Mouse (Mus musculus): Measurements from ENCODE around the gene Gna11. TPM values are rescaled to one million over a fixed set of nuclear protein-coding genes. Genes with fewer than 3 reads are reported as not detected.
A peak's percentile ranks its signal among the peaks of the same experiment; 100 is the strongest.

The Gna11 gene
- polyA plus RNA-seq, 1 experiment from 2014 or later, result 91.5 TPM

GRCm38 (mm10) chr10:81505016-81505664, 39.9 kb downstream of the Gna11 start:
- Histone ChIP-seq H3K27ac (no peak overlapping the region), H3K4me1 (peaks cover 6% of the 10 kb centered on the region), H3K4me3 (no peak overlapping the region), H3K27me3 (ENCODE audit: low read depth, poor library complexity, severe bottlenecking) (peaks cover 12% of the 10 kb centered on the region), H3K9me3 (replicated peaks) (no peaks in the 10 kb centered on the region), H3K36me3 (no peaks in the 10 kb centered on the region)
- no peak for DNase-seq (ENCODE audit: low spot score)
- 80% methylated on average over 15 of the region's 15 CpGs for WGBS

GRCm38 (mm10) chr10:81502658-81503057, 42.3 kb downstream of the Gna11 start:
- H3K9me3 ChIP-seq (replicated peaks), result no peaks in the 10 kb centered on the region
- 0 out of 2 replicates have a peak overlapping the region, but pooled peaks have one; percentile 26 for H3K27ac ChIP-seq
- H3K36me3 ChIP-seq, result no peaks in the 10 kb centered on the region
- DNase-seq (ENCODE audit: low spot score), result peak; percentile 95
- H3K27me3 ChIP-seq (ENCODE audit: low read depth, poor library complexity, severe bottlenecking), result peaks cover 12% of the 10 kb centered on the region
- peak overlapping the region; percentile 43 for H3K4me3 ChIP-seq
- peaks cover 20% of the 10 kb centered on the region for H3K4me1 ChIP-seq
- WGBS, result 10% methylated on average over 36 of the region's 36 CpGs

GRCm38 (mm10) chr10:81501863-81502262, 43.1 kb downstream of the Gna11 start:
- DNase-seq (ENCODE audit: low spot score), result no peak
- no peak overlapping the region for H3K4me3 ChIP-seq
- H3K9me3 ChIP-seq (replicated peaks), result no peaks in the 10 kb centered on the region
- WGBS, result 85% methylated on average over 5 of the region's 5 CpGs
- H3K4me1 ChIP-seq, result peaks cover 25% of the 10 kb centered on the region
- H3K27me3 ChIP-seq (ENCODE audit: low read depth, poor library complexity, severe bottlenecking), result peaks cover 12% of the 10 kb centered on the region
- no peak overlapping the region for H3K27ac ChIP-seq
- H3K36me3 ChIP-seq, result no peaks in the 10 kb centered on the region

GRCm38 (mm10) chr10:81500032-81500431, 45.0 kb downstream of the Gna11 start, which contains the start of gene S1pr4:
S1pr4 (minus strand) TSS chr10:81500132.
- WGBS, result 82% methylated on average over 3 of the region's 3 CpGs
- H3K27ac ChIP-seq, result peak within 1 kb of the TSS; percentile 64; the same call in 1 of the 2 replicates
- DNase-seq (ENCODE audit: low spot score), result no peak

GRCm38 (mm10) chr10:81499250-81499901, 45.6 kb downstream of the Gna11 start:
- peaks cover 41% of the 10 kb centered on the region for H3K4me1 ChIP-seq
- no peak for DNase-seq (ENCODE audit: low spot score)
- no peaks in the 10 kb centered on the region for H3K9me3 ChIP-seq (replicated peaks)
- peaks cover 12% of the 10 kb centered on the region for H3K27me3 ChIP-seq (ENCODE audit: low read depth, poor library complexity, severe bottlenecking)
- peak overlapping the region; percentile 64; the same call in 1 of the 2 replicates for H3K27ac ChIP-seq
- WGBS, result 75% methylated on average over 23 of the region's 23 CpGs
- H3K4me3 ChIP-seq, result 0 out of 2 replicates have a peak overlapping the region, but pooled peaks have one; percentile 10
- H3K36me3 ChIP-seq, result 0 out of 2 replicates have a peak, but pooled peaks cover 4% of the 10 kb centered on the region

More at GRCm38 (mm10) chr10:81500032-81500431, 45.0 kb downstream of the Gna11 start, which contains the start of gene S1pr4:
- Histone ChIP-seq H3K9me3 (replicated peaks) (no peaks in the 10 kb centered on the region), H3K36me3 (no peaks in the 10 kb centered on the region), H3K4me1 (peaks cover 34% of the 10 kb centered on the region), H3K27me3 (ENCODE audit: low read depth, poor library complexity, severe bottlenecking) (peaks cover 12% of the 10 kb centered on the region), H3K4me3 (0 out of 2 replicates have a peak within 1 kb of the TSS, but pooled peaks have one; percentile 10)

GRCm38 (mm10) chr10:81498316-81499249, 46.4 kb downstream of the Gna11 start:
- no peak for DNase-seq (ENCODE audit: low spot score)

GRCm38 (mm10) chr10:81497401-81498270, 47.4 kb downstream of the Gna11 start:
- H3K36me3 ChIP-seq, result peaks cover 21% of the 10 kb centered on the region
- H3K4me3 ChIP-seq, result peak overlapping the region; percentile 90; the same call in 1 of the 2 replicates
- WGBS, result 88% methylated on average over 17 of the region's 17 CpGs
- no peak for DNase-seq (ENCODE audit: low spot score)
- peaks cover 43% of the 10 kb centered on the region for H3K4me1 ChIP-seq
- no peaks in the 10 kb centered on the region for H3K9me3 ChIP-seq (replicated peaks)
- peak overlapping the region; percentile 87; the same call in 1 of the 2 replicates for H3K27ac ChIP-seq
- no peaks in the 10 kb centered on the region for H3K27me3 ChIP-seq (ENCODE audit: low read depth, poor library complexity, severe bottlenecking)

More at GRCm38 (mm10) chr10:81498316-81499249, 46.4 kb downstream of the Gna11 start:
- WGBS, result 88% methylated on average over 38 of the region's 38 CpGs
- H3K9me3 ChIP-seq (replicated peaks), result no peaks in the 10 kb centered on the region
- H3K27ac ChIP-seq, result 0 out of 2 replicates have a peak overlapping the region, but pooled peaks have one; percentile 64
- H3K4me3 ChIP-seq, result 0 out of 2 replicates have a peak overlapping the region, but pooled peaks have one; percentile 10
- H3K27me3 ChIP-seq (ENCODE audit: low read depth, poor library complexity, severe bottlenecking), result peaks cover 9% of the 10 kb centered on the region
- H3K4me1 ChIP-seq, result peaks cover 48% of the 10 kb centered on the region
- peaks cover 12% of the 10 kb centered on the region for H3K36me3 ChIP-seq

- WGBS, result 36% methylated on average over 4 of the region's 4 CpGs
- Histone ChIP-seq H3K27me3 (ENCODE audit: low read depth, poor library complexity, severe bottlenecking) (no peaks in the 10 kb centered on the region), H3K27ac (peak overlapping the region; percentile 87), H3K36me3 (peaks cover 28% of the 10 kb centered on the region), H3K4me3 (peak overlapping the region; percentile 90), H3K4me1 (peaks cover 42% of the 10 kb centered on the region), H3K9me3 (replicated peaks) (no peaks in the 10 kb centered on the region)
- no peak for DNase-seq (ENCODE audit: low spot score)
Observed at GRCm38 (mm10) chr10:81496969-81497368, 48.0 kb downstream of the Gna11 start.

- Histone ChIP-seq H3K36me3 (peaks cover 34% of the 10 kb centered on the region), H3K9me3 (replicated peaks) (no peaks in the 10 kb centered on the region), H3K27ac (peak within 1 kb of the TSS; percentile 87), H3K4me1 (peaks cover 42% of the 10 kb centered on the region), H3K27me3 (ENCODE audit: low read depth, poor library complexity, severe bottlenecking) (no peaks in the 10 kb centered on the region), H3K4me3 (peak within 1 kb of the TSS; percentile 90)
- whole genome bisulfite sequencing, result under 1% methylated on average over 45 of the region's 45 CpGs
- DNase-seq (ENCODE audit: low spot score), result peak; percentile 99
Observed at GRCm38 (mm10) chr10:81496264-81496901, 48.6 kb downstream of the Gna11 start, which contains the start of gene Ncln. Ncln (minus strand) TSS chr10:81496392.

GRCm38 (mm10) chr10:81495616-81496263, 49.2 kb downstream of the Gna11 start:
- 2% methylated on average over 41 of the region's 41 CpGs for WGBS
- H3K4me1 ChIP-seq, result peaks cover 42% of the 10 kb centered on the region
- peak overlapping the region; percentile 87 for H3K27ac ChIP-seq
- H3K36me3 ChIP-seq, result peaks cover 40% of the 10 kb centered on the region
- DNase-seq (ENCODE audit: low spot score), result no peak
- H3K9me3 ChIP-seq (replicated peaks), result no peaks in the 10 kb centered on the region
- H3K4me3 ChIP-seq, result peak overlapping the region; percentile 90
- no peaks in the 10 kb centered on the region for H3K27me3 ChIP-seq (ENCODE audit: low read depth, poor library complexity, severe bottlenecking)

GRCm38 (mm10) chr10:81495151-81495550, 49.8 kb downstream of the Gna11 start:
- H3K27ac ChIP-seq, result peak overlapping the region; percentile 87
- 74% methylated on average over 6 of the region's 6 CpGs for WGBS
- H3K36me3 ChIP-seq, result peaks cover 46% of the 10 kb centered on the region
- peak overlapping the region; percentile 90 for H3K4me3 ChIP-seq
- no peaks in the 10 kb centered on the region for H3K27me3 ChIP-seq (ENCODE audit: low read depth, poor library complexity, severe bottlenecking)
- no peaks in the 10 kb centered on the region for H3K9me3 ChIP-seq (replicated peaks)
- DNase-seq (ENCODE audit: low spot score), result no peak
- H3K4me1 ChIP-seq, result peaks cover 42% of the 10 kb centered on the region
